Mouse (Mus musculus) cerebellum, adult 2 months (tissue): ENCODE measurements at regions not wholly inside any gene's neighbourhood (a gene's known extent, or its start where the extent isn't known, plus 50 kb on each side); places are given as distances from the start of the nearest gene placed in this dataset.

ENCODE experiments used
- CTCF ChIP-seq: fragments of 200-500 bp; IDR thresholded peaks from 2 replicates; pipeline ENCODE4 v1.5.1; 2011; ENCODE audit warnings: low read depth, mild to moderate bottlenecking, control low read depth, low read length, moderate library complexity, borderline replicate concordance; ENCODE audit not compliant: insufficient read depth
- POLR2A ChIP-seq: fragments of 200-500 bp; IDR thresholded peaks from 2 replicates; pipeline ENCODE4 v1.6.1; 2011; ENCODE audit warnings: low read length, control low read depth, borderline replicate concordance; ENCODE audit not compliant: insufficient read depth

DNA sequence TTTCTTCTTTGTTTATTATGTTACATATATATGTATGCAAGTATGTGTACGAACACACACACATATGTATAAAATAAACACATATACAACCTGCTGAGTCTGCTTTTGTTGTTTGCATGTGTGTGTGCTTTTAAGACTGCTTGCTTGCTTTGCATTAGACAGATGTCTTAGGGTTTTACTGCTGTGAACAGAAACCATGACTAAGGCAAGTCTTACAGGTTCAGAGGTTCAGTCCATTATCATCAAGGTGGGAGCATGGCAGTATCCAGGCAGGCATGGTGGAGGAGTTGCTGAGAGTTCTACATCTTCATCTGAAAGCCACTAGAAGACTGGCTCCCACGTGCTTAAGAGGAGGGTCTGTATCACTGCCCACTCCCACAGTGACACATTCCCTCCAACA lies 520.3 kb upstream of the Tmem132c start:
- TF ChIP-seq POLR2A (no peak), CTCF (no peak)
